Mouse (Mus musculus): ENCODE measurements around the gene Gm47959. TPM values are rescaled to one million over a fixed set of nuclear protein-coding genes. Genes with fewer than 3 reads are reported as not detected.

Gene Gm47959
- polyA plus RNA-seq, 1 experiment, result not detected

DNA sequence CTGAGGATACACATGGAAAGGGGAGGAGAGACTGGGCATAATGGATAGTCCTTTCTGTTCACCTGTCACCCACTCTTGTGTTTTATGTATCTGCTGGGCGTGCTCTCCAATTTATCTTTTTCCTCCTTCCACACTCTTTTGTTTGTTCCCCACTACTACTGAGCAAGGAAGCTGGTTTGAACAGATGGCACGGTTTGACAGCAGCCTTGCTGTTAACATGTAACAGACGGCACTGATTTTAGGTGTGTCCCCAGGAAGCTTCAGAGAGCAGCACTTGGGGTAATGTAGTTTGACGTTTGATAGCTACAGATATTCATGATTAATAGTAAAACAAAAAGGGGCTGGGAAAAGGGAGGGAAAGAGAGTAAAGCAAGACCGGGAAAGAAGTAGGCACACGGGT lies 7.1 kb downstream of the Gm47959 start:
- peaks cover 37% of the 10 kb centered on the region for H3K27me3 ChIP-seq (ENCODE audit: control insufficient read depth, insufficient read depth, insufficient read length)
- no peak overlapping the region for H3K4me3 ChIP-seq (ENCODE audit: insufficient read depth, poor library complexity, severe bottlenecking)
- H3K79me3 ChIP-seq (ENCODE audit: low read depth), result no peaks in the 10 kb centered on the region
- no peak overlapping the region for H3ac ChIP-seq (ENCODE audit: control insufficient read depth, insufficient read length, low read depth)
- H3K36me3 ChIP-seq (ENCODE audit: control insufficient read depth, insufficient read depth), result no peaks in the 10 kb centered on the region
- H3K79me2 ChIP-seq (ENCODE audit: control insufficient read depth, insufficient read depth), result no peaks in the 10 kb centered on the region
- TF ChIP-seq USF1 (IDR thresholded peaks at IDR 0.05; ENCODE audit: low read depth) (no peak), MAX (IDR thresholded peaks at IDR 0.05) (no peak), MYOD1 (IDR thresholded peaks at IDR 0.05; ENCODE audit: control insufficient read depth, insufficient read length, low read depth) (no peak), MYOG (IDR thresholded peaks at IDR 0.05; ENCODE audit: control insufficient read depth, extremely low read depth, insufficient read length) (no peak), CEBPB (IDR thresholded peaks at IDR 0.05; ENCODE audit: low read depth) (no peak), FOSL1 (IDR thresholded peaks at IDR 0.05; ENCODE audit: insufficient read depth, low read length, poor library complexity, severe bottlenecking) (no peak), CTCF (IDR thresholded peaks at IDR 0.05; ENCODE audit: control insufficient read depth, insufficient read depth, insufficient read length) (no peak)

DNA sequence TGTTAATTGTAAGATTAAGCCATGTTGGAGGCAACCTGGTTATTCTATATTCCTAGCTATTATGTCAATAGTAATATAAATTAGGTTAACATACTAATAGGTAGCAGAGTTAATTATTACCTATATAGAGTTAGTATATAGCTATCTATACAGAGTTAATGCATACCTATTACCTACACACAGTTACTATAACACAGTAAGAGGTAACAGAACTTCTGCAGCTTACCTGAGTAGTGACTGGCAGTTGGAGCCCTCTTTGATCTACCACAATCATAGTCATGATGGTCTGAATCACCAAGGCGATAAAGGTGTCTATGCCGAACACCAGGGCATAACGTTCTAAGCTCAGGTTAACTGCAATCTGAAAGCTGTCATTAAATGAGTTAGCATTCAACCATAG lies 14.1 kb downstream of the Gm47959 start:
- no peak for TF ChIP-seq CEBPB (IDR thresholded peaks at IDR 0.05; ENCODE audit: low read depth)
- TF ChIP-seq MYOG (IDR thresholded peaks at IDR 0.05; ENCODE audit: control insufficient read depth, extremely low read depth, insufficient read length), result no peak
- TF ChIP-seq USF1 (IDR thresholded peaks at IDR 0.05; ENCODE audit: low read depth), result no peak
- TF ChIP-seq CTCF (IDR thresholded peaks at IDR 0.05; ENCODE audit: control insufficient read depth, insufficient read depth, insufficient read length), result no peak
- TF ChIP-seq FOSL1 (IDR thresholded peaks at IDR 0.05; ENCODE audit: insufficient read depth, low read length, poor library complexity, severe bottlenecking), result no peak
- no peak for TF ChIP-seq MYOD1 (IDR thresholded peaks at IDR 0.05; ENCODE audit: control insufficient read depth, insufficient read length, low read depth)
- TF ChIP-seq MAX (IDR thresholded peaks at IDR 0.05), result no peak

DNA sequence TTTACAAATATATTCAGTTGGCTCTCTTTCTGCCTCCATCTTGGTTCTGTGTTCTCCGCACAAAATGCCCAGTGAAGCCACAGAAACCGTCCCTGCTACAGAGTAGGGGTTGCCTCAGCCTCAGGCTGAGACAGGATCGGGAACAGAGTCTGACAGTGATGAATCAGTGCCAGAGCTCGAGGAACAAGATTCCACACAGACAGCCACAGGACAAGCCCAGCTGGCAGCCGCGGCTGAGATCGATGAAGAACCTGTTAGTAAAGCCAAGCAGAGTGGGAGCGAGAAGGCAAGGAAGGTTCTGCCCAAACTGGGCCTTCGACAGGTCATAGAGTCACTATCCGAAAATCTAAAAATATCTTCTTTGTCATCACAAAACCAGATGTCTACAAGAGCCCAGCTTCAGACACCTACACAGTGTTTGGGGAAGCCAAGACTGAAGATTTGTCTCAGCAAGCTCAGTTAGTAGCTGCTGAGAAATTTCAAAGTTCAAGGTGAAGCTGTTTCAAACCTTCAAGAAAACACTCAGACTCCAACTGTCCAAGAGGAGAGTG lies 15.1 kb downstream of the Gm47959 start:
- Histone ChIP-seq H3K27me3 (ENCODE audit: control insufficient read depth, insufficient read depth, insufficient read length) (peaks cover 6% of the 10 kb centered on the region), H3ac (ENCODE audit: control insufficient read depth, insufficient read length, low read depth) (no peak overlapping the region), H3K79me3 (ENCODE audit: low read depth) (no peaks in the 10 kb centered on the region), H3K79me2 (ENCODE audit: control insufficient read depth, insufficient read depth) (no peaks in the 10 kb centered on the region), H3K4me3 (ENCODE audit: insufficient read depth, poor library complexity, severe bottlenecking) (no peak overlapping the region), H3K36me3 (ENCODE audit: control insufficient read depth, insufficient read depth) (no peaks in the 10 kb centered on the region)
- TF ChIP-seq USF1 (IDR thresholded peaks at IDR 0.05; ENCODE audit: low read depth) (no peak), MAX (IDR thresholded peaks at IDR 0.05) (no peak), MYOG (IDR thresholded peaks at IDR 0.05; ENCODE audit: control insufficient read depth, extremely low read depth, insufficient read length) (no peak), CEBPB (IDR thresholded peaks at IDR 0.05; ENCODE audit: low read depth) (no peak), CTCF (IDR thresholded peaks at IDR 0.05; ENCODE audit: control insufficient read depth, insufficient read depth, insufficient read length) (no peak), FOSL1 (IDR thresholded peaks at IDR 0.05; ENCODE audit: insufficient read depth, low read length, poor library complexity, severe bottlenecking) (no peak), MYOD1 (IDR thresholded peaks at IDR 0.05; ENCODE audit: control insufficient read depth, insufficient read length, low read depth) (no peak)

More for the DNA sequence above, 14.1 kb downstream of the Gm47959 start:
- Histone ChIP-seq H3K79me3 (ENCODE audit: low read depth) (no peaks in the 10 kb centered on the region), H3K36me3 (ENCODE audit: control insufficient read depth, insufficient read depth) (no peaks in the 10 kb centered on the region), H3K27me3 (ENCODE audit: control insufficient read depth, insufficient read depth, insufficient read length) (peaks cover 6% of the 10 kb centered on the region), H3K4me3 (ENCODE audit: insufficient read depth, poor library complexity, severe bottlenecking) (no peak overlapping the region), H3ac (ENCODE audit: control insufficient read depth, insufficient read length, low read depth) (no peak overlapping the region), H3K79me2 (ENCODE audit: control insufficient read depth, insufficient read depth) (no peaks in the 10 kb centered on the region)

GRCm38 (mm10) chr1:83016556-83016955 lies 16.2 kb downstream of the Gm47959 start:
- no peaks in the 10 kb centered on the region for H3K79me3 ChIP-seq (ENCODE audit: low read depth)
- peaks cover 6% of the 10 kb centered on the region for H3K27me3 ChIP-seq (ENCODE audit: control insufficient read depth, insufficient read depth, insufficient read length)
- no peak overlapping the region for H3K4me3 ChIP-seq (ENCODE audit: insufficient read depth, poor library complexity, severe bottlenecking)
- TF ChIP-seq MYOD1 (IDR thresholded peaks at IDR 0.05; ENCODE audit: control insufficient read depth, insufficient read length, low read depth), result no peak
- TF ChIP-seq MYOG (IDR thresholded peaks at IDR 0.05; ENCODE audit: control insufficient read depth, extremely low read depth, insufficient read length), result no peak
- TF ChIP-seq CTCF (IDR thresholded peaks at IDR 0.05; ENCODE audit: control insufficient read depth, insufficient read depth, insufficient read length), result no peak
- no peak for TF ChIP-seq USF1 (IDR thresholded peaks at IDR 0.05; ENCODE audit: low read depth)
- no peak overlapping the region for H3ac ChIP-seq (ENCODE audit: control insufficient read depth, insufficient read length, low read depth)
- H3K79me2 ChIP-seq (ENCODE audit: control insufficient read depth, insufficient read depth), result no peaks in the 10 kb centered on the region
- H3K36me3 ChIP-seq (ENCODE audit: control insufficient read depth, insufficient read depth), result no peaks in the 10 kb centered on the region

GRCm38 (mm10) chr1:83031950-83032349 lies 31.6 kb downstream of the Gm47959 start:
- Histone ChIP-seq H3K79me2 (ENCODE audit: control insufficient read depth, insufficient read depth) (no peaks in the 10 kb centered on the region), H3K4me3 (ENCODE audit: insufficient read depth, poor library complexity, severe bottlenecking) (no peak overlapping the region), H3K79me3 (ENCODE audit: low read depth) (no peaks in the 10 kb centered on the region), H3ac (ENCODE audit: control insufficient read depth, insufficient read length, low read depth) (no peak overlapping the region), H3K36me3 (ENCODE audit: control insufficient read depth, insufficient read depth) (no peaks in the 10 kb centered on the region), H3K27me3 (ENCODE audit: control insufficient read depth, insufficient read depth, insufficient read length) (peaks cover 10% of the 10 kb centered on the region)
- TF ChIP-seq MYOD1 (IDR thresholded peaks at IDR 0.05; ENCODE audit: control insufficient read depth, insufficient read length, low read depth), result no peak
- TF ChIP-seq CTCF (IDR thresholded peaks at IDR 0.05; ENCODE audit: control insufficient read depth, insufficient read depth, insufficient read length), result no peak
- no peak for TF ChIP-seq MYOG (IDR thresholded peaks at IDR 0.05; ENCODE audit: control insufficient read depth, extremely low read depth, insufficient read length)
- TF ChIP-seq CEBPB (IDR thresholded peaks at IDR 0.05; ENCODE audit: low read depth), result no peak
- no peak for TF ChIP-seq FOSL1 (IDR thresholded peaks at IDR 0.05; ENCODE audit: insufficient read depth, low read length, poor library complexity, severe bottlenecking)
- no peak for TF ChIP-seq USF1 (IDR thresholded peaks at IDR 0.05; ENCODE audit: low read depth)
- TF ChIP-seq MAX (IDR thresholded peaks at IDR 0.05), result no peak

DNA sequence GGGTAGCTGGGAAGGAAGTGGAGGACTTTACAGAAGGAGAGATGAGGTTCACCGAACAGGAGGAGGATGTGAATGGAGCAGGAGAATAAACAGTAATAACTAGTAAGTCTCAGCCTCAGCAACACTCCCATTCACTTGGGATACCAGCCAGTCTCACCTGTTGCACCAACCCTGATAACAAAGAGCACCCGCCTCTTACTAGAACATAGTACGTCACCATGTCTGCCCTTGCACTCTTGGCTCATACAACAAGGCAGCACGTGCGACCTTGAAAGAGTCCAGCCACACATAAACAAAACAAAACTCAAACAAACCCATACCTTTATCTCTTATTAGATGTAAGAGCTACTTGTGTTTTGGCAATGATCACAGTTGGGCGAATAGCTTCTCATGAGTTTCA lies 32.2 kb downstream of the Gm47959 start:
- TF ChIP-seq MYOG (IDR thresholded peaks at IDR 0.05; ENCODE audit: control insufficient read depth, extremely low read depth, insufficient read length) (no peak), CEBPB (IDR thresholded peaks at IDR 0.05; ENCODE audit: low read depth) (no peak), FOSL1 (IDR thresholded peaks at IDR 0.05; ENCODE audit: insufficient read depth, low read length, poor library complexity, severe bottlenecking) (no peak), MYOD1 (IDR thresholded peaks at IDR 0.05; ENCODE audit: control insufficient read depth, insufficient read length, low read depth) (no peak), MAX (IDR thresholded peaks at IDR 0.05) (no peak), USF1 (IDR thresholded peaks at IDR 0.05; ENCODE audit: low read depth) (no peak), CTCF (IDR thresholded peaks at IDR 0.05; ENCODE audit: control insufficient read depth, insufficient read depth, insufficient read length) (no peak)
- Histone ChIP-seq H3K79me2 (ENCODE audit: control insufficient read depth, insufficient read depth) (no peaks in the 10 kb centered on the region), H3K4me3 (ENCODE audit: insufficient read depth, poor library complexity, severe bottlenecking) (no peak overlapping the region), H3ac (ENCODE audit: control insufficient read depth, insufficient read length, low read depth) (no peak overlapping the region), H3K36me3 (ENCODE audit: control insufficient read depth, insufficient read depth) (no peaks in the 10 kb centered on the region), H3K79me3 (ENCODE audit: low read depth) (no peaks in the 10 kb centered on the region), H3K27me3 (ENCODE audit: control insufficient read depth, insufficient read depth, insufficient read length) (peaks cover 5% of the 10 kb centered on the region)

All from C2C12 (cell line).